Mouse (Mus musculus) heart, adult 2 months (tissue): ENCODE measurements at regions not wholly inside any gene's neighbourhood (a gene's known extent, or its start where the extent isn't known, plus 50 kb on each side); places are given as distances from the start of the nearest gene placed in this dataset.

Experiments used
- CTCF ChIP-seq: fragments of 200-600 bp; IDR thresholded peaks from 2 replicates; pipeline ENCODE4 v1.8.1; 2022; ENCODE audit warnings: antibody characterized with exemption, mild to moderate bottlenecking, moderate library complexity
- POLR2A ChIP-seq: fragments of 200-500 bp; IDR thresholded peaks from 2 replicates; pipeline ENCODE4 v1.6.1; 2011; ENCODE audit warnings: mild to moderate bottlenecking, low read depth, low read length, control low read depth; ENCODE audit not compliant: insufficient read depth

DNA sequence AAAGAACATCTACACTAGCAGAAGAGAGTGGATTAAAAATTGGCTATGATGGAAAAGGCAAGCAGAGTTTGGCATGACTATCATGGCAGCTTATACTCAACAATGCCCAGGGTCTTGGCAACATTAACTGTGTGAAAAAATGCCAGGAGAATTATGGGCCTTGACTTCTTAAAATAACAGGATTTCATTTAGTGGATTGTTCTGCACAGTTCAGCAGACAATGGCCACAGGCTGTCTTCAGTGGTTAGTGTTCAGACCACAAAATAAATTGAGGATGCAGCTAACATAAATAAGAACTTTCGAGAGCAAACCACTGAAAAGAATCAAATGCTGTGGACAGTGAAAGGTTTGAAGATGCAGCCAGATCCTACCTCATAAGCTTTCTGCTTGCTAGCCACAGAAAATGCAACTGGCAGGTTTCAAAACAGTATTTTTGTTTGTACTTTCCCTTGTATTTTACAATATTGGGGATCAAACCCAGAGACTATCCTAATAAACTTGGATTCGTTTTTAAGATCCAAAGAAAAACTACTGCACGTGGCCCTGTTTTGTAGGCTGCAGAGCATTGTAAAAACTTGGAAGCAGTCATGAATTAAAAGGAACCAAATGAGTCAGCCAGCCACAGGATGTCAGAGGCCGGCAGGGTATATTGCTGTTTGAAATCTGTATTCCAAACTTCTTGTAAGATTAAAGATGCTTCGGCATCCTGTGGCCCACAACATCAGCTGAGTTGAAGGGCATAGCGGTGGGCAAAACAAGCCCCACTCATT lies 603.2 kb upstream of the Klf6 start:
- TF ChIP-seq POLR2A (no peak), CTCF (no peak)
